Mouse (Mus musculus) skeletal muscle tissue, adult 2 months (tissue): ENCODE results near the gene Pklr.

Experiments
- DNase-seq: peaks from one replicate; pipeline ENCODE4 v3.0.0-alpha.2; 2012; ENCODE audit warnings: low read depth, low spot score

The Pklr gene

DNA sequence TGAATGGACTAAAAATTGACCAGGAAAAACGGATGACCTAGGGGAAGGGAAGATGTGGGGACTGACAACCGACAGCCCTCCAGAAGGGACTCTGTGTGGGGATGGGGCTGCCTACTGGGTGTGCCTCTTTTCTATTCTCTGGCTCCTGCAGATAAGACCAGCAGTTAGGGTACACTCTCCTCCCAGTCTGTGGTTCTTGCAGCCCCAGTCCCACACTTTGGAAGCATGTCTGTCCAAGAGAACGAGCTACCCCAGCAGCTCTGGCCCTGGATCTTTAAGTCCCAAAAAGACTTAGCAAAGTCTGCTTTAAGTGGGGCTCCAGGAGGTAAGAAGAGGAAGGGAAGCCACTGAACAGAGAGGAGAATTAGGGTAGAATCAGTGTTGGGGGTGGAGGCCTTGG, at the start of gene Pklr:
TSS of gene Pklr (plus strand) at position 185 of the 400 bp plus-strand sequence.
- DNase-seq: no peak

DNA sequence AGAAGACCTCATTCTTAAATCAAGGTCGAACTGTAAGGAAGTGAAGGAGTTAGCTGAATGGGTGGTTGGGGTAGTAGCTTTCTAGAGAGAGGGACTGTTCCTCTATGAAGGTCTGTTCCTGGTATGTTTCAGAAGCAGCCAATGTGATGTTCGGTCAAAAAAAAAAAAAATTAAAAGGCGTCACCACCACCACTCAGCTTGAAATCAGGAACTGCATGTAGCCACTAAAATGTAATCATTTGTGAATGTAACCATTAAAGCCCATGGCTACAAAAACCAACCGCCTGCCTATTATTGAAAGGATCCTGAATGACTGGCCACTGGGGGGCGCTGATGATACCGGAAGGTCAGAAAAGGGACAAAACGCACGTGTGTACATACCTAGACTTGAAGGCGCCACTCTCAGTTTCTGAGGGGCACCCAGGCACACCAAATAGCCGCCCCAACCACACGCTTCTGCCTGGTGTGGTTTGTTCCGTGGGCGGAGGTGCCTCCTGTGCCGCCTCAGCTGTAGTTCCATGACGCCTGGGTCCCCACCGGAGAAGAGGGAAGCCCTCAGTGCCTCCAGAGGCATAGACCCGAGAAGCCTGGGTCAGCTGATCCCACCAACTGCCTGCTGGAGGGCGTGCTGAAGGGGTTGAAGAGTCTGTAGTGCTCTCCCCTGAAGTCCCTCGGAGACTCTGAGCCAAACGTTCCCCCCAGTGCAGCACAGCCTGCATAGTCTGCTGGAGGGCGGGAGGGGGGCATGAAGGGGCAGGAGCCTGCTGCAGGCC, 48.4 kb upstream of the Pklr start:
- DNase-seq: peak; percentile 29

DNA sequence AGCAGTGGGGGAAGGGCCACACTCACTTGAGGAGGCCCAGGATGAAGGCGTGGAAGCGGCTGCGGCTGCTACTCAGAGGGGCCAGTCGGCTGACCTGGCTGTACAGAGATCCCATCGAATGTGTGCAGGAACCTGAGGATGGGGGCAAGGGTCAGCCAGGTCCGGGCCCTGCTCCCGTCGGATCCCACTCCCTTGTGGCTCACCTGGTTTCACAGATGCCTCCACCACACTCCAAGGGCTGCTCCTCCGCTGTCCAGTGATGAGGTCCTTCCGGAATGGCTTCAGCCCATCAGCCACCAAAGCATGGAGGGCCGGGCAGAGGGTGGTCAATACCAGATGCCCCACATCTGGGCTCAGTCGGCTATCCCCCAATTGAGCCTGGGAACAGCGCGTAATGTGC, 47.0 kb upstream of the Pklr start:
- DNase-seq: no peak

DNA sequence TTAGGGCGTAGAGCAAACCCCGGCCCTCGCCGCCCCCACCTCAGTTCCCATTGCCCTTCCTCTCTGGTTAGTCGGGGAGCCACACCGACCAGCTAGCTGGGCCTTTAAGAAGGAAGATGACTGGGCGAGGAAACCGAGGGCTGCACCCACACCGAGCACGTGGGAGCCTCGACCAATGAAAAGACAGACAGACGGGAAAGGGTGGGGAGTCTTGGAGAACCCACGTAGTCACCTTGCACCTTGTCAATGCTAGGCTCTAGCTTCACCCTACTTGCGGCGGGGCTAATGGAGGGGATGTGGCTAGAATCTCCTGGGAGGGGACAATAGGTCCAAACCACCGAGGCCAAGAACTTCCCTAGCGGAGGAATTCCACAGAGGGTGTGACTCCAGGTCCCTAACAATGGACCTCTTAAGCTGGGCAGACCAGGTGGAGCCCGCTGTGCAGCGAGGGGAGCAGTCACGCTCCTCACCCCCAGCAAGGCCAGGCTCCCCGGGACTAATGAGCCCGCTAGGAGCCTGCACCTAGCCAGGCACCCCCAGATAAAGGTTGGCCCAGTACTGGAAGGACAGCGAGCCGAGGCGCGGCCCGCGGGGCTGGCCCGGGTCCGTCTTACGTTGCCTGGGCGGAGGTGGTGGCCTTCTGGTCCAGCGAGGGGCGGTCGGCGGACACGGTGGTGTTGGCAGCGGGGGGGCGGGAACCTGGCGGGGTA, 45.9 kb upstream of the Pklr start:
- peak; percentile 92 for DNase-seq

DNA sequence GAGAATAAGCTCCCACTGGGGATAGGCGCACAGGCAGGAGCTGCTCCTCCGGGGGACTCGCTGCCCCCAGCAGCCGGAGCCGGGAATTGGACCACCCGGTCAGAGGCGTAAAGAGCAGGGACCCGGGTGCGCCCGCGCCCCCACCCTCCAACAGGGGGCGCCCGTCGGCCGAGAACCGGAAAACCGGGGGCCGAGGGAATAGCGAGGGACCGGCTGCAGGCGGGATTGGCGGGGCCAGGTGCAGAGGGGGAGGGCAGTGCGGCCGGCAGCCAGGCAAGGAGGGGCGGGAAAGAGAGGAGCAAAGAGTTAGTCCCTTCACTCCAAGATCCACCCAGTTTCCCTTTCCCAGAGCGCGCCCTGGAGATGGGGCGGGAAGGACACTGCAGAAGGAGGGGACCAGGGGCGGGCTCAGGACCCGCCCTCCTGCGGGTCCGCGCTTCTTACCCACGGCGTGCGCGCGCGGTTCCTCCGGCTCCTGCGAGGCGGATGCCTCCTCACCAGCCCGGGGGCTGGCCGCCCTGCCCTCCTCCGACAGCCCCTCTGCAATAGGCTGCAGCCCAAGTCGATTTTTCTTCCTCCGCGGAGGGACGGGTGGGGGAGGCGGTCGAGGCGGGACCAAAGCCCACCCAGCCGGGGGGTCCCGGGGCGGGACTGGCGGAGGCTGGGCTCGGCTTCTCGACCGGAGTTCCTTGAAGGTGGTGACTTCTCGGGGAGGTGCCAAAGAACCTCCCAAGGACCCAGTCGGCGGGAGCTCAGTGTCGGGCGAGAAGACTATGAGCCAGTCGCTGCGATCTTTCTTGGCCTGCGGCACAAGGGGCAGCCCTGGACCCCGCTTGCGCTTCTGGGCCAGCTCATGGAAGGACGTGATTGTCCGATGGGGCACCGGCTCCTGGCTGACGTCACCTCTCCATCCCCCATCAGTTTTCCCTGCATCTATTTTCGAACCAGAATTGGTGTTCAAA, 45.0 kb upstream of the Pklr start:
- DNase-seq: peak; percentile 78

DNA sequence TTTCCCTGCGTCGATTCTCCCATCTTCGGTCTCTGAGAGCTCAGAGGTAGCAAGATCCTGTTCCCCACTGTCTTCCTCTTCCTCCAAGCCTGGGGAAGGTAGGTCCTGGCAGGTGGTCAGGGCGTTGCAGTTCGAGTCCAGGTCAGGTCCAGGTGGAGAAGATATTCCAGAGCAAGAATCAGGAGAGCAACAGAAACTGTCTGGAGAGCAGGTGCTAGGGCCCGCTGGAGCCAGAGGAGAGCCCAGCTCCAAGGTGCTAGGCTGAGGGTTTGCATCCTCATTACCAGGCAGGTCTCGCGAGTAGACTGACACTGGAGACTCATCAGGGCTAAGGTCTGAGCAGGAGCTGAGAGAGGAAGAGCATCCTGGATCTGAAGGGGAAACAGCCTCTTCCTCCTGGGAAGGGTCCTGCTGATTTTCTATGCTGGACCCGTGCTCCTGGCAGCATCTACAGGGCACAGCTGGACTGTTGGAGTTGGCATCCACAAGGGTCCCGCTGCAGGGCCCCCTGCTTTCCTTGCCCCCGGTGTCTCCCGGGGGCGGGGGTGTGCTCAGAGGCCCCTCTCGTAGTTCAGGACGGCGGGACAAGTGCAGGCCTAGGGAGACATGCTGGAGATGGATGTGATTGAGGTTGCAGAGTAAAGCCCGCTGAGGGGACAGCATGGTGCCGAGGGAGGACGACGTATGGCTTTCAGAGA, 44.0 kb upstream of the Pklr start:
- no peak for DNase-seq

DNA sequence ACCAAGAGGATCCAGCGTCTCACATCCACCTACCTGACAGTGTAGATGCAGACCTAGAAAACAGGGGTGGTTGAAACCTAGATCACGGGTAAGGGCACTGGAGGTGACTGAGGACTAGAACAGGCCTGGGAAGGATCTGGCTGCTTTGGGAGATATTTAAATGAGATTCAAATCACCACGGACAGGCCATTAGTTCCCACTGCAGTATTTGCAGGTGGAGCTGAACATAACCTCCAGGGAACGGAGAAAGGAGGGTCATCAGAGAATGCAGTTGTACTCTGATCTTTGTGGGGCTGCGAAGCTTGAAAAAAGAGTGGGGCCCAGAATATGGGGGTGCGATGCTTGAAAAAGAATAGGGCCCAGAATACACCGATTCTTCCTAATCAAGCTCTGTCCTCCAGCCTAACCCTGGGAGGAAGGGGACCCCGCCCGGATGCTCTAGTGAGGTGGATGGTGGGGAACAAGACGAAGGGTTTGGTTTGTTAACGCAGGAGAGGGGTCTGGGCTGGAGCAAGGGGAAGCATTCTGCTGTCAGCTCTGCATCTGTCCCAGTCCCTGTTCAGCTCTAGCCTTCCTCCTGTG, 43.3 kb upstream of the Pklr start:
- DNase-seq: no peak

DNA sequence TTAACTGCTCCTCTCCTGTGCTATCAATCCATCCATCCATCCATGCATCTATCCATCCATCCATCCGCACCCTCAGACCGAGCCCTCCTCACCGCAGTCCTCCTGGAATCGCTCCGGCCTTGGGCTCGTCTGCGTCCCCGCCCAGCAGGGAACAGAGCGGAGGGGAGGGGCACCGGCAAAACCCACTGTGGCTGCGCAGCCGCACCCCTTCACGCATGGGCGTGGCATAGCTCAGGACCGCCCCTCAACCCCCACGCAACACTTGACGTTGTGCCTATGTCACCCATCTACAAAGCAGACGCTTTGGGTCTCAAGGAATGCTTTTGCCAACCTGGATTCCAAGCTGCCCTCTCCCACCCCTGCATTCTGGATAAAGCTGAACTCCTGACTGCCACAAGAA, 42.8 kb upstream of the Pklr start, which contains the start of gene Rusc1:
TSS of gene Rusc1 (minus strand) at position 137 of the 400 bp plus-strand sequence.
- DNase-seq: peak; percentile 49

DNA sequence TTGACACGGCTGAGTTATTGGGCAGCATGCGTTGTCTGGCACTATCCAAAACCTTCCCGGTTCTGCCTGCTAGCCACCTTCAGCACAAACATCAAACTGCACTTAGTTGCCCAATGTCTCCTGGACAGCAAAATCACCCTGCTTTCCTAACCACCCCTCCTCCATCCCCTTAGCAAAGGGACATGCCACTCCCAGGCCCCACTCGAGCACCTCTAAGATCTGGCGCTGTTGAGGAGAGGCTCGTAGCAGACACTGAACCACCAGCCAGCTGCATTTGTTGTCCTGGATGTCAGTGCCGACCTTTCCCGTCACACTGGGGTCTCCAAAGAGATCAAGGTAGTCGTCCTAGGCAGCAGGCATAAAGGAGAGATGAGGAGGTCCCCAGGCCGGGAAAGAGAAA, 41.9 kb upstream of the Pklr start:
- DNase-seq: no peak

DNA sequence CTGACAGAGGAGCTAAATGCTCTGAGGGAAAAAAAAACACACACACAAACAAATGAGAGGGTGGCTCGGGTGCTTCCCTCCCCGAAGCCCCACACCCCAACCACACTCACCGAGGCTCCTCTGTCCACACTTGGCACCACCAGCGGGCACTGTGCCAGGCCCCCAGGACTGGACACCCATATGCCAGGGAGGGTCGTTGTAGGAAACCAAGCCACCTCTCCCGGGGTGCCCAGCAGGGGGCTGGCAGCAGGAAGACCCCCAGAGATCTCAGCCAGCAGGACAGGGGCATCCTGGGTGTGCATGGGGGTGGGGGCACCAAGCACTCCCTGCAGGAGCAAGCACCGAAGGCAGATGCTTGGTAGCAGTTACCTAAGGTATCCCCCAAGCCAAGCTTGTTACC, 35.1 kb upstream of the Pklr start, which contains the start of gene Gm43738:
TSS of gene Gm43738 (minus strand) at position 289 of the 400 bp plus-strand sequence.
- no peak for DNase-seq

DNA sequence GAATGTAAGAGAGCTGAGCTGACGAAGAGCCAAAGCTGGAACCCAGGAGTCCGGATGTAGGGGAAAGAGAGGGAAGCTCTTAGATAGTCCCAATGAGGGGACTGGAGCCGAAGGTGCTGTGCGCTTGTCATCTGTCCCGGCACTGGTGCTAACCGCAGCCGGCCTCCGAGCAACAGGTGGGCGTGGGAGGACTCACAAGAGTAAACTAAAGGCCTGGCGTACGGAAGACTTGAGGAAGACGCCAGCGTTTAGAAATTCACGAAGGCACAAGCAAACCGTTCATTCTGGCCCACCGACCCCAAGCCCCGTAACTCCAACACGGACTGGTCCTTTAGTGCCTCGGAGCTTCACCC, 34.5 kb upstream of the Pklr start:
- DNase-seq: no peak

DNA sequence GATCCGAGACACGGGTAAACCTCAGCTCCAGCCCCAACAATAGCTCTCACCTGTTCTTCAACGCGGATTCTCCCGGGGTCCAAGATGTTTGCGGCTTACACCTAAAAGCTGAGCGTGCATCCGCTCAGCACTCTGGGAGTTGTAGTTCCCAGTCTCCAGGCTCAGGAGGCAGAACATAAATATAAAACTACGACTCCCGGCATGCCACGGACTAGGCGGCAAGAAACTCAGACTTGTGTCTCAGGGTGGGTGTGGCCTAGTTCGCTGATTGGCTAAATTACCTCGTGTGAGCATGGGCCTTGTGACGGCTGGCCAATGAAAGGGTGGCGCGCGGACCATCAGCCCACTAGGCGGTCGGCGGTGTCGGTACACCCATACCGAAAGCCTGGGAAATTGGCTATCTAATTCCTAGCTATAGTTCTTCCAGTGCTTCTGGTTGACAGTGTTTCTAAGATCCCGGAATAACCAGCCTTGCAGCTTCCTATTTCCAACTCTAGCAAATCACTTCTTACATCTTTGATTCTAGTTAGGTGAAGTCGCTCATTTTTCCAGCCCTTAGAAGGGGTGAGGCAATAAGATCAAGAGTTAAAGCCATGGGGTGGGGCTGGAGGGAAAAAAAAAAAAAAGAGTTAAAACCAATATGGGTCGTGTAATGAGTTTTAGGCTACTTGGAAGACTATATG, 34.0 kb upstream of the Pklr start, which contains the start of gene Fdps:
TSS of gene Fdps (minus strand) at position 148 of the 683 bp plus-strand sequence.
- DNase-seq: peak; percentile 98

DNA sequence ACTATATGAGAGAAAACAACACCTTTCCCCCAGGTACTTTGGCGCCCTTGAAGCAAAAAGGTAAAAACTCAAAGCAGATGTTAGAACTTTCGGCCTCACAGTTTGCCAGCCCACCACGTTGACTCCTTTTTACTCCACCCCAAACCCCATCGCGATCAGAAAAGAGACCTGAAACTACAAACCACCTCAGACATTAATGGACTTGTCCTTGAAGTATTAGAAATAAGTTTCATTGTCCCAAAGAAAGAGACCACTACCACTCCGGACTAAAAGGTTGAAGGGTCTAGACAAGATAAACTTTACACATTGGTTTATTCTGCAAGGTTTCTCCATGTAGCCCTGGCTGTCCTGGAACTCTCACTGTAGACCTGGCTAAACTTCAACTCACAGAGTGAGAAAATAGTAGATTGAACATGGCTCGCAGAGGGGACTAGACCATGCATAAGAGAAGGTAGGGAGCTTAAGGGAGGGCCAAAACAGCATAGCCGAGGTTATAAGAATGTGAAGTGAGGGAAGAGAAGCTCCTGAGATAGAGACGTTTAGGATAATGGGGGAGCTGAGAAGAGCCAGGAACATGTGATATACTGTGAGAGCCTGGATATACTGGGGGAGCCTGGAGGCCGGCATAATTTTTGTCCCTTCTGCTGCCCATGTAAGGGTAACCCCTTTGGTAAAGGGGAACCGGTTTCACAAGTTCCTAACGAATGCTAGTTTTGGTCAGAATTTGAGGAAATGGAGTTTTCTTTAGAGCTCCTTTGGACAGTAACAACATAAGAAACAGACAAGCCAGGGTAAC, 33.2 kb upstream of the Pklr start:
- DNase-seq: no peak

DNA sequence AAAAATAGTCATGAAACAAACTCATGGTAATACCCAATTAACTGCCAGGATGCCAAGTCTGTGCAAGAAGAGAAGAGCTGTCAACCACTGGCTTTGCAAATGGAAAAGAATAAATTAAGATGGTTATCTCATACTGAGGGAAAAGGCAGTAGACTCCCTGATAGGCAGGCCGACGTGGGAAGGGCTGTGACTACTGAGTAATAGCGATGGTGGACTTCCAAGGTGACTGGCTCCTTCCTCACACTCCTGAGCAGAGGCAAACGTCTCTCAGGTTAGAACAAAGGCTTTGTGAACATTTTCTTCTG, 32.7 kb upstream of the Pklr start:
- DNase-seq: no peak

DNA sequence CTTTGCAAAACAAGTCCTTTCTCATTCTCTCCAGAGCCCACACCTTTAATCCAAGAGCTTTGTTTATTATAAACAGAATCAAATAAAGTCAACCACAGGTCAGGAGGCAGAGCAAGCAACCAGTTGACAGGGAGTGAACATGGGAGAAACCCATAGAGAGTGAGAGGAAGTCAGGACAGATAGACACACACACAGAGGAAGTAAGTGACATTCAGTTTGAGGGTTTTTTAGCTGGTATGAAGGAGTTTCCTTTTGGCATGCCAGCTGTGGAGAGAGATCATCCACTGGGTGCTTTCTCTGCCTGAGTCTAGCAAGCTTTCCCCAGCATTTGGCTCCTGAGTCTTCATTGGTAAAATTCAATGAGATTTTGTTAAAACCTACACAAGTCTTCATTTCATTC, 29.1 kb upstream of the Pklr start:
- DNase-seq: no peak

DNA sequence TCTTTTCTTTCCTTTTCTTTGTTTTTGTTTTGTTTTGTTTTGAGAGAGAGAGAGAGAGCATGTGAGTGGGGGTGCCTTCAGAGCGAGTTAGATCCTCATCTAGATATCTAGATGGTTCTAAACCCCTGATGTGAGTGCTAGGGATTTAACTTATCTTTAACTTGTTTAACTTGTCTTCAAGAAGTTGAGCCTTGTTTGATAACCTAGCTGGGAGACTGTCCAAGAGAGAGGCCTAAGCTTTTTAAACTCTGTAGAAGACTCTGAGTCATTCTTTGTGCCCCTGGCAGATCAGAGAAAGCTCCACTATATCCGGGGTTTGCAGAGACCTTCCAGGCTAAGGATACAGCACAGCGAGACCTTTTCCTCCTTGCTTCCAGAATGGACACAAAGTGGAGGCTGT, 28.4 kb upstream of the Pklr start:
- no peak for DNase-seq

DNA sequence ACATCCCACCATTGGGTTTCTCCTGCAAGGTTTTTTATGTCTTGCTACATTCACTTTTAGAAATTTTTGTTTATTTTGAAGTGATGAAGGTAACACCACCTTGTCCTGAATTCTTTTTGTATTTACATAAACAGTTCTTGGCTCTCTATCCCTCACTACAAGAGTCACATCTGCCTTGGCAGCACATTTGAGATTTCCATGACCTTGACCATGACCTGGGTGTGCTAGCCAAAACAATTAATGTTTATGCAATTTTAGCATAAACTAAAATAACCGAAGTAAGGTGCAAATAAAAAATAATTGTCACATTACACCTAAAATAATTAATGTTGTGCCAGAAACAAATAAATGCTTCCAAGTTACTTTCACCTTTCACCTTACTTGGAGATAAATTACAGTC, 27.8 kb upstream of the Pklr start:
- no peak for DNase-seq

DNA sequence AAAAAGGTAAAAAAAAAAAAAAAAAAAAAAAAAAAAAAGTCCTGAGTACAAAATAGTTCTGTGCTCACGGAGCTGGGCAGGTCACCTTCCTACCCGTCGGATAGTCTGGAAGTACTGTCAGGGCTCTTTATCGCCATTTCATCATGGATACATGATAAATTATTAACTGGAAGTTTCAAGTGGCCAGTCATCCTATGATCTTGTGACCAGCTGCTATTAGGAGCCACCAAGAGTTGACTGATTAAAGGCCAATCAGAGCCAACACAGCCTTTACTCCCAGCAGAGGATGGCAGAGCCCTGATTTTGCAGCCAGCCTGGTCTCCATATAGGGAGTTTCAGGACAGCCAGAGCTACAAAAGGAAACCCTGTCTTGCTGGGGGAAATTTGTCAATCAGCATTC, 22.9 kb upstream of the Pklr start:
- DNase-seq: no peak

DNA sequence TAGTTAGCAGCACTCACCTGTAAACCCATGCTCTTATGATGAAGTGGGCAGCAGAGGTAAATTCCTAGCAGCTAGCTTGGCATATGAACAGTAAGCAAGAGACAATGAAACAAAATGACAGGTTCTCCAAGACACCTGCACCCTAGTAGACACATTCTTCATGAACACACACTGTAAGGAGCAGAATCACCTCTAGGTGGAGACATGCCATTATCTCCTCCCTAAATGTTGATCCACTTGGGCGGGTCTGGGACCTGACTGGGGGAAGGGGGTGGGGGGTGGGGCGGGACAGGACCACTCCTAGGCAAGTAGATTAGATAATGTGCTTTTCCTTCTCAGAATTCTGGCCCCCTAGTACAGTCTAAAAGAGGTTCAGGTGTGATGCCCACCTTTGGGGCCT, 20.4 kb upstream of the Pklr start:
- DNase-seq: no peak

DNA sequence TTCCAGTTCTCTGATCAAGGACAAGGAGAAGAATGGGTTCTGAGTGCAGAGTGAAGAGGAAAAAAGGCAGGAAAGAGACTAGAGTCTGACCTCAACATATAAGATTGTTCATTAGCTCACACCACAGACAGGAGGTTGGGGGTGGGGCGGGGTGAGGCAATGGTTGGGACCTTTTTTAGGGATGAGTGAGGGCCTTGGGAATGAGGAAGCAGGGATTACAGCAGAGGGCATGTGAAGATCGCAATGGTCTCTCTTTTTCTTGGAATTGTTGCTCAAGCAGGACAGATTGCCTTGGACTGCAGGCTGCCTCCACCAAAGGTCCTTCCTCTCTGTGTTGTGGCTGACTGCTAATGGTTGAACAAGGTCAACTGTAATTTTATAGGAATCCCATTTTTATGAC, 12.6 kb upstream of the Pklr start:
- peak; percentile 20 for DNase-seq
